In genomic region chr12:108547251-108547875, GRCm38 (mm10) we compare ENCODE assay signal across 8 mouse cellular contexts. TPM values are rescaled to one million over a fixed set of nuclear protein-coding genes. Genes with fewer than 3 reads are reported as not detected.
DNase-seq lines count a peak whose midpoint lies in the region; ATAC-seq and TF ChIP-seq lines count a peak whose summit lies in the region.

No protein-coding gene starts in this region.

- no peak for TF ChIP-seq EP300 in liver, postnatal 0 days (IDR thresholded peaks at IDR 0.05; ENCODE audit: low read depth)

- no peak for DNase-seq in kidney, adult 8-10 months
- DNase-seq in ZHBTc4 (ENCODE audit: low read depth, low spot score) = peak; percentile 79
- DNase-seq in midbrain, embryonic 14.5 days = peak; percentile 19
- DNase-seq in cerebellum, postnatal 25 days = no peak
- no peak for DNase-seq in liver, postnatal 0 days
- no peak for DNase-seq in Muller cell, postnatal 12 days (ENCODE audit: inconsistent ontology term)

- H3K9ac ChIP-seq in kidney, embryonic 14.5 days (ENCODE audit: low read depth, low read length) = no peak overlapping the region
- no peak overlapping the region for H3K9ac ChIP-seq in forebrain, embryonic 12.5 days
- no peak overlapping the region for H3K9ac ChIP-seq in midbrain, embryonic 14.5 days (replicated peaks; ENCODE audit: low read length)
- H3K9ac ChIP-seq in liver, postnatal 0 days (replicated peaks) = no peak overlapping the region

- H3K9me3 ChIP-seq in kidney, embryonic 14.5 days (ENCODE audit: control insufficient read depth, low read length) = no peaks in the 10 kb centered on the region
- no peaks in the 10 kb centered on the region for H3K9me3 ChIP-seq in forebrain, embryonic 12.5 days
- H3K9me3 ChIP-seq in midbrain, embryonic 14.5 days (ENCODE audit: control insufficient read depth, low read length) = no peaks in the 10 kb centered on the region
- no peaks in the 10 kb centered on the region for H3K9me3 ChIP-seq in liver, postnatal 0 days (ENCODE audit: low read length)

- no peak overlapping the region for H3K4me3 ChIP-seq in kidney, embryonic 14.5 days (ENCODE audit: low read length)
- no peak overlapping the region for H3K4me3 ChIP-seq in forebrain, embryonic 12.5 days (replicated peaks)
- H3K4me3 ChIP-seq in midbrain, embryonic 14.5 days (replicated peaks; ENCODE audit: low read depth, low read length) = no peak overlapping the region
- H3K4me3 ChIP-seq in liver, postnatal 0 days (ENCODE audit: low read depth, low read length) = no peak overlapping the region

- no peaks in the 10 kb centered on the region for H3K36me3 ChIP-seq in kidney, embryonic 14.5 days (ENCODE audit: control insufficient read depth, insufficient read depth, low read length)
- no peaks in the 10 kb centered on the region for H3K36me3 ChIP-seq in forebrain, embryonic 12.5 days (replicated peaks)
- H3K36me3 ChIP-seq in midbrain, embryonic 14.5 days (ENCODE audit: control insufficient read depth, insufficient read depth, low read length) = no peaks in the 10 kb centered on the region
- H3K36me3 ChIP-seq in liver, postnatal 0 days (replicated peaks; ENCODE audit: insufficient read depth, low read length) = no peaks in the 10 kb centered on the region

- 0 out of 2 replicates have a peak overlapping the region, but pooled peaks have one; percentile 32 for H3K27ac ChIP-seq in kidney, embryonic 14.5 days (ENCODE audit: low read depth, low read length)
- H3K27ac ChIP-seq in forebrain, embryonic 12.5 days = peak overlapping the region; percentile 88
- peak overlapping the region; percentile 58 for H3K27ac ChIP-seq in midbrain, embryonic 14.5 days (replicated peaks; ENCODE audit: low read depth, low read length)
- H3K27ac ChIP-seq in liver, postnatal 0 days (ENCODE audit: low read depth) = no peak overlapping the region

- 57% methylated on average over 15 of the region's 15 CpGs for WGBS in kidney, embryonic 14.5 days
- 66% methylated on average over 15 of the region's 15 CpGs for WGBS in forebrain, embryonic 12.5 days
- WGBS in midbrain, embryonic 14.5 days = 59% methylated on average over 15 of the region's 15 CpGs
- WGBS in liver, postnatal 0 days (ENCODE audit: insufficient replicate concordance) = 76% methylated on average over 15 of the region's 15 CpGs

- no peak overlapping the region for H3K4me2 ChIP-seq in kidney, embryonic 14.5 days (replicated peaks; ENCODE audit: low read depth, low read length)
- H3K4me2 ChIP-seq in forebrain, embryonic 12.5 days = 0 out of 2 replicates have a peak overlapping the region, but pooled peaks have one; percentile 8
- no peak overlapping the region for H3K4me2 ChIP-seq in midbrain, embryonic 14.5 days (ENCODE audit: low read length)
- no peak overlapping the region for H3K4me2 ChIP-seq in liver, postnatal 0 days (ENCODE audit: low read depth, low read length)

- ATAC-seq in kidney, embryonic 14.5 days (ENCODE audit: low FRiP score, low TSS enrichment) = no peak
- peak; percentile 34; the same call in 1 of the 2 replicates for ATAC-seq in forebrain, embryonic 12.5 days (ENCODE audit: low FRiP score)
- no peak for ATAC-seq in midbrain, embryonic 14.5 days (ENCODE audit: low FRiP score, low TSS enrichment)
- ATAC-seq in liver, postnatal 0 days = no peak

- peaks cover 12% of the 10 kb centered on the region for H3K4me1 ChIP-seq in kidney, embryonic 14.5 days (ENCODE audit: control insufficient read depth, insufficient read depth, low read length)
- H3K4me1 ChIP-seq in forebrain, embryonic 12.5 days = peaks cover 22% of the 10 kb centered on the region
- H3K4me1 ChIP-seq in midbrain, embryonic 14.5 days (ENCODE audit: control insufficient read depth, insufficient read depth, low read length) = peaks cover 15% of the 10 kb centered on the region; the same call in 1 of the 2 replicates
- no peaks in the 10 kb centered on the region for H3K4me1 ChIP-seq in liver, postnatal 0 days (ENCODE audit: insufficient read depth)

- TF ChIP-seq CTCF in liver, postnatal 0 days (IDR thresholded peaks at IDR 0.05; ENCODE audit: low read depth) = no peak

- H3K27me3 ChIP-seq in kidney, embryonic 14.5 days (ENCODE audit: control insufficient read depth, insufficient read depth, low read length) = no peaks in the 10 kb centered on the region
- no peaks in the 10 kb centered on the region for H3K27me3 ChIP-seq in forebrain, embryonic 12.5 days
- no peaks in the 10 kb centered on the region for H3K27me3 ChIP-seq in midbrain, embryonic 14.5 days (ENCODE audit: control insufficient read depth, insufficient read depth, low read length)
- H3K27me3 ChIP-seq in liver, postnatal 0 days (ENCODE audit: insufficient read depth, low read length) = no peaks in the 10 kb centered on the region

RNA-seq across cellular contexts. Expression of gene Evl, which starts 7.2 kb away (rescaled TPM):
- 73.7 and 91.5 TPM in 2 replicates for polyA plus RNA-seq in kidney, embryonic 14.5 days (2014; fragmentation: Nextera tagmentation; extraction: Ambion mirVana)
- polyA plus RNA-seq in forebrain, embryonic 12.5 days (2016; fragmentation: Nextera tagmentation; extraction: Ambion mirVana) = 121 and 124 TPM in 2 replicates
- 280 and 314 TPM in 2 replicates for polyA plus RNA-seq in midbrain, embryonic 14.5 days (2014; fragmentation: Nextera tagmentation; extraction: Ambion mirVana)
- 14.3 and 16.5 TPM in 2 replicates for polyA plus RNA-seq in liver, postnatal 0 days (2015; fragmentation: Nextera tagmentation; extraction: Ambion mirVana)

Comparison
In these comparisons a context has a peak if more than half of its experiments do, and no peak if none do; other contexts are left out.
1. DNase-seq: peak in ZHBTc4 (single experiment) and midbrain, embryonic 14.5 days (single experiment); none in kidney, adult 8-10 months (0 of 2), cerebellum, postnatal 25 days (0 of 2), liver, postnatal 0 days (single experiment) and Muller cell, postnatal 12 days (single experiment).